Mouse (Mus musculus): Measurements from ENCODE around the gene Kcns3. TPM values are rescaled to one million over a fixed set of nuclear protein-coding genes. Genes with fewer than 3 reads are reported as not detected.

Gene Kcns3
- polyA plus RNA-seq (2021; fragmentation: Nextera tagmentation), result 5.7 and 5.9 TPM in 2 replicates
- long read RNA-seq, experiment 1, transcript Kcns3-201 (3 exons, 2,933 nt), result major isoform, 24 of 64 reads
- long read RNA-seq, experiment 1, transcript Kcns3-203 (3 exons, 2,314 nt), result minor isoform, 22 of 64 reads
- long read RNA-seq, experiment 1, partial matches to known transcripts, result 2 of 64 reads
- long read RNA-seq, experiment 1, other reads (novel, unspliced or antisense), result 16 of 64 reads
- long read RNA-seq, experiment 2, partial matches to known transcripts, result 0 of 8 reads
- long read RNA-seq, experiment 2, other reads (novel, unspliced or antisense), result 0 of 8 reads

GRCm38 (mm10) chr12:11151015-11151414 lies at the start of gene Kcns3:
Kcns3 (minus strand) TSS chr12:11151056.

Other genes with a start within 250 kb of the Kcns3 start
- not detected in 2 replicates for gene Msgn1, start 57.9 kb upstream of the Kcns3 start, polyA plus RNA-seq (2021; fragmentation: Nextera tagmentation)
- gene Gen1, start 114.7 kb upstream of the Kcns3 start, polyA plus RNA-seq (2021; fragmentation: Nextera tagmentation), result 0.60 TPM in 1 of 2 replicates, not detected in the other
- gene Smc6, start 114.8 kb upstream of the Kcns3 start, polyA plus RNA-seq (2021; fragmentation: Nextera tagmentation), result 39.6 and 45.1 TPM in 2 replicates